Mouse (Mus musculus): ENCODE results near the gene Rreb1. TPM values are rescaled to one million over a fixed set of nuclear protein-coding genes. Genes with fewer than 3 reads are reported as not detected.

Rreb1 gene
- polyA plus RNA-seq, 1 experiment from 2014 or later: 5.8 TPM

DNA sequence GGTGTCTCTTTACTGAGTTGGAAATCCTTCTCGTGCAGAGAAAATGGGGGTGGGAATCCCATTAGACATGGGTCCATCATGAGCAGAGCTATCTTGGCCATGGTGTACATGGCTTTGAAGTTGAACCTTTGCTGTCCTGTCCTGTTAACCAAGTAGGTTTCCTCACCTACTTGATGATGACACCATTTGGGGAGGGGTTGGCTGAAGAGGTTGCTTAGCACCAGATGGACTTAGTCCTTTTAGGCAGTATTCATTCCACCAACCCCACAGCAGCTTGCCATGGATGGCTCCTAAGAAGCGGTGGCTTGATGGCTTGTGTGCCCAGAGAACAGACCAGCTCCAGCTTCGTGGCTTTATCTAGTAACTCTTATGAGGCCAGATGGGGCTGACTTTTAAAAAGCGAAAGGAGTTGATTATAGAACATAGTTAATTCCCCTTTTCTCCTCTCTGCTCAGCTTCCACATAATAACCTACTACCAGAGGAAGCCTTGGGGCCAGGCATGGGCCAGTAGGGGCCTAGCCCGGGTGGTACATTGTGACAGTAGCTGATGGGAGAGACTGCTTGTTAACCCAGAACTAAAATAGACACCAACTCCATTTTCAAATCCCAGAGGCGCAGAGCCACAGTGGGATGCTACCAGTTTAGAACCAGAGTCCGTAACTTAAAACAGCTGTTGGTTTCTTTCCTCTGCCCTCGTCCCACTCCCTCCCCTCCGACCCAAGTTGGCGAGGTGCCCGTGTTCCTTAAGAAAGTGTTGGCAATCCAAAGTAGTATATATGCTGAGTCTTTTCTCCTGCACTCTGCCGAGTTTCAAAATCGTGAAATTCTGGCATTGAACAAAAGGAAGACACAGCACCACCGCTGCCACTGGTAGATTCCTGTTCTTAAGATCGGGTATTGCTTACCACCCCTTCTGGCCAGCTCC, 140.4 kb downstream of the Rreb1 start:
- ATAC-seq (ENCODE audit: low FRiP score) (no peak), DNase-seq (ENCODE audit: low spot score) (no peak)
- H3K4me3 ChIP-seq (replicated peaks; ENCODE audit: low read length): no peak overlapping the region
- H3K9me3 ChIP-seq (ENCODE audit: control insufficient read depth, low read length): no peaks in the 10 kb centered on the region
- H3K4me1 ChIP-seq (replicated peaks; ENCODE audit: control insufficient read depth, insufficient read depth, low read length): no peaks in the 10 kb centered on the region
- no peaks in the 10 kb centered on the region for H3K36me3 ChIP-seq (replicated peaks; ENCODE audit: control insufficient read depth, insufficient read depth)
- H3K9ac ChIP-seq: no peak overlapping the region
- H3K27ac ChIP-seq: no peak overlapping the region
- 87% methylated on average over 15 of the region's 15 CpGs for WGBS
- H3K27me3 ChIP-seq (ENCODE audit: control insufficient read depth, insufficient read depth, low read length): no peaks in the 10 kb centered on the region
- H3K4me2 ChIP-seq (replicated peaks): no peak overlapping the region

DNA sequence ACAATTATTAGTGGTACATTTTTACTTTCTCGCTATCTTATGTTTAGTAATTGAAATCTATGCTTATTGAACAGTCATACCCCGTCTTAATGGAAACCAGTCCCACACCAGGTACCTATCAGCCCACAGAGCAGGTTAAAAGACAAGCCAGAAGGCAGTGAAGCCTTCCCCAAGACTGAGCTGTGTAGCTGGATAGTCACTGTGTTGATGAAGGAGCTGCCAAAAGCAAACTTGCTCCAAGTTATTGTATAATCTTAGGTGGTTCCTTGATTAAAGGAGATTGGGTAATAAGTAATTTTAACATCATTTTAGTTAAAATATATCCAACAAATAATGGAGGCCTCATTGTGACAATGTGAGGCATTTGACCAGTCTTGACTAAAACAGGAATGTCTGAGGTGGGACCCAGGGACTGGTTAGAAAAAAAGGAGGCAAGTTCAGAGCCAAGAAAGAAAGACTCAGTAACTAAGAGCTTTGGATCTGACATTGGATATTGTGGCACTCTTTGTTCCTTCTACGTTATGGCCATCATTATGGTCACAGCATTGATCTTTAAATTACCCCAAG, 141.6 kb downstream of the Rreb1 start:
- Histone ChIP-seq H3K27me3 (ENCODE audit: control insufficient read depth, insufficient read depth, low read length) (no peaks in the 10 kb centered on the region), H3K36me3 (replicated peaks; ENCODE audit: control insufficient read depth, insufficient read depth) (no peaks in the 10 kb centered on the region), H3K4me2 (replicated peaks) (no peak overlapping the region), H3K4me1 (replicated peaks; ENCODE audit: control insufficient read depth, insufficient read depth, low read length) (no peaks in the 10 kb centered on the region), H3K9ac (no peak overlapping the region), H3K4me3 (replicated peaks; ENCODE audit: low read length) (no peak overlapping the region), H3K9me3 (ENCODE audit: control insufficient read depth, low read length) (no peaks in the 10 kb centered on the region), H3K27ac (no peak overlapping the region)
- 87% methylated on average over 3 of the region's 3 CpGs for WGBS
- no peak for DNase-seq (ENCODE audit: low spot score)
- ATAC-seq (ENCODE audit: low FRiP score): no peak

DNA sequence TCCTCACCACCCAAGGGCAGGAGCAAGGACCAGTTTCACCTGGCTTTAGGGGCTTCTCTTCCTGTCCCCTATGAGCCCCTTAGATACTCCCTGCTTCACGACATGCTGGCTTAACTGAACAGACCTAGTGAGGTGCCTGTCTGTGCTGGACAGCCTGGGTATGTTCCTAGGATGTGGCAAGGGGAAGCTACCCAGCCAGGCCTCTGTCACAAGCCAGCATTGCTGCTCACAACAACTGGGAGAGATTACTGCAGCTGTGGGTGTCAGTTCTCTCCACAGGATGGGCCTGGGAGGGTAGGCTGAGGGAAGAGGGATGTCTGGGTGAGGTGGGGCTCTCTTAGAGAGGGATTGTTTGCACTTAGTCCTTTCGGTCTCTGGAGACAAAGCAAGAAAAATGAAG, 142.5 kb downstream of the Rreb1 start:
- ATAC-seq (ENCODE audit: low FRiP score) (no peak), DNase-seq (ENCODE audit: low spot score) (no peak)
- no peak overlapping the region for H3K27ac ChIP-seq
- no peaks in the 10 kb centered on the region for H3K4me1 ChIP-seq (replicated peaks; ENCODE audit: control insufficient read depth, insufficient read depth, low read length)
- no peaks in the 10 kb centered on the region for H3K27me3 ChIP-seq (ENCODE audit: control insufficient read depth, insufficient read depth, low read length)
- WGBS: 32% methylated on average over 2 of the region's 2 CpGs
- H3K9me3 ChIP-seq (ENCODE audit: control insufficient read depth, low read length): no peaks in the 10 kb centered on the region
- no peak overlapping the region for H3K4me2 ChIP-seq (replicated peaks)
- H3K4me3 ChIP-seq (replicated peaks; ENCODE audit: low read length): no peak overlapping the region
- H3K36me3 ChIP-seq (replicated peaks; ENCODE audit: control insufficient read depth, insufficient read depth): no peaks in the 10 kb centered on the region
- no peak overlapping the region for H3K9ac ChIP-seq

DNA sequence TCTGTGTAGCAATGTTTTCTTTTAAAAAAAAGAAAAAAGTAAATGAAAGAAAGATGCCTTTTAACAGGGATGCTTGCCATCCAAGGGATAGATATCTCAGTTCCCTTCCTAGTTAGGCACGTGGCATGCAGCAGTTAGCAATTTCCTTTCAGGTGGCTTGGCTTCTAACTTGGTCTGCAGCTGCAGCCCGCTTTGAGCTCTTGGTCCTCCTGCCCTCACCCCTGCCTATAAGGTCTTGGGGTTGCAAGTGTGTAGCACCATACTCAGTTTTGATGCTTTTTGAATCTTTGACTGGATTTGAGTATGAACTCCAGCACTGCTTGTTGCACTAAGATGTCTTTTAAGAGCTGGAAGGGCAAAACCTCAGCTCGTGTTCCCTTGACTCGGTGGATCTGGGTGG, 144.9 kb downstream of the Rreb1 start:
- Histone ChIP-seq H3K4me2 (replicated peaks) (no peak overlapping the region), H3K4me3 (replicated peaks; ENCODE audit: low read length) (no peak overlapping the region), H3K9ac (no peak overlapping the region), H3K27ac (no peak overlapping the region), H3K36me3 (replicated peaks; ENCODE audit: control insufficient read depth, insufficient read depth) (no peaks in the 10 kb centered on the region), H3K27me3 (ENCODE audit: control insufficient read depth, insufficient read depth, low read length) (no peaks in the 10 kb centered on the region), H3K9me3 (ENCODE audit: control insufficient read depth, low read length) (no peaks in the 10 kb centered on the region), H3K4me1 (replicated peaks; ENCODE audit: control insufficient read depth, insufficient read depth, low read length) (no peaks in the 10 kb centered on the region)
- ATAC-seq (ENCODE audit: low FRiP score) (no peak), DNase-seq (ENCODE audit: low spot score) (no peak)
- WGBS: 89% methylated on average over 4 of the region's 4 CpGs

DNA sequence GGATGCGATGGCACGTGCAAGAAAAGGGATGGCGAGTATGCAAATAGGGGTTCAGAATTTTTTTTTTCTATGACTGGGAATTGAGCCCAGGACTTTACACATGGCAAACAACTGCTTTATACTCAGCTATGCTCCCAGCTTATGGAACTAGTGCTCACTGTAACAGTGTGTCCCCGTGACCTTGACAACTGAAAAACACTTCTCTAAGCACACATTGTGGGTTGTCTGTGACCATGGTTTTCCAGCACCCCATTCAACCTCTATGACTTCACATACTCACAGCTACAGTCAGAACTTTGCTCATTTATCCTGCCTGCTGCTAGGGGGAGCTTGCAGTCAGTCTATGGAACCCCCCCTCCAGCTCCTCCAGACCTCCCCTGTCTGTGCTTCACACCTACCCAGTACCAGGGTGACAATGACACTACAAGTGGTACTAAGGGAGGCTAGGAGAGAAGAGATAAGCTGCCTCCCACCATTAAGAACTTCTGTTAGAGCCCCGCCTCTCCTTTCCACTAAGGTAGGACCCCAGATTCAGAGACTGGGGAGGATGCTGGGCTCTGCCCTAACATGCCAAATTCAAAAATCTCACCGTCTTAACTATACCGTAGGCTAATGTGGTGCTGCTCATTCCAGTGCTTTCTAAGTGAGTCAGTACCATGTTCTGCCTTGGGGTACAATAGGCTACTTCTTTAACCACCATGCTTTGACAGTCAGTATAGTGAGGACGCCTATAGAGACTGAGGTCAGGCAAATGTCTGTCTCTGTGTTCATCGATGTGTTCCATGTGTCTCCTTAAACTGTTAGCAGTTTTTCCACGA, 145.7 kb downstream of the Rreb1 start:
- Histone ChIP-seq H3K4me1 (replicated peaks; ENCODE audit: control insufficient read depth, insufficient read depth, low read length) (no peaks in the 10 kb centered on the region), H3K4me2 (replicated peaks) (no peak overlapping the region), H3K4me3 (replicated peaks; ENCODE audit: low read length) (no peak overlapping the region), H3K9me3 (ENCODE audit: control insufficient read depth, low read length) (no peaks in the 10 kb centered on the region), H3K27ac (no peak overlapping the region), H3K36me3 (replicated peaks; ENCODE audit: control insufficient read depth, insufficient read depth) (no peaks in the 10 kb centered on the region), H3K9ac (no peak overlapping the region), H3K27me3 (ENCODE audit: control insufficient read depth, insufficient read depth, low read length) (no peaks in the 10 kb centered on the region)
- DNase-seq (ENCODE audit: low spot score): no peak
- 85% methylated on average over 10 of the region's 10 CpGs for WGBS
- ATAC-seq (ENCODE audit: low FRiP score): no peak; the same call in 1 of the 2 replicates

DNA sequence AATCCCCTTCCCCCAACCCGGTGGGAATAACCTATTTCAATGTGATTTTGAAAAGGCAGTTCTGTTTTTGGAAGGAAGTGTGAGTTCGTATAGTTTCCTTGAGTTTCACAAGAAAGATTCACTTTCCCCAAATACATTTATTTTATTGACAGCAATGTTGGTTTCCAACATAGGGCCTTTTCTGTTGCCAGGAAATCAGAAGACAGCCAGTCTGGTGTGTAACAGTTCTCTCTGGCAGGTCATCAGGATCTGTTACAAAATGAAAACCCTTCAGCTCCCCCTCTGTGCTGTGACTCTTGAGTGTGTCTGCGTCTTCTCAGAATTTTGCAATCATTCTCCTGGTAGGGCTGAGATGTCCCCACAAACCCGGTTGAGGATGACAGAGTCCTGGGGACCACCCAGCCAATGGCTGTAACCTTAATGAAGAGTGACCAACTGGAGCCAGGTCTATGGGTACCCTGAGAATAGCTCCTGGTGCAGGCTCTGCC, 146.3 kb downstream of the Rreb1 start:
- Histone ChIP-seq H3K4me3 (replicated peaks; ENCODE audit: low read length) (no peak overlapping the region), H3K4me1 (replicated peaks; ENCODE audit: control insufficient read depth, insufficient read depth, low read length) (no peaks in the 10 kb centered on the region), H3K27ac (no peak overlapping the region), H3K36me3 (replicated peaks; ENCODE audit: control insufficient read depth, insufficient read depth) (no peaks in the 10 kb centered on the region), H3K9me3 (ENCODE audit: control insufficient read depth, low read length) (no peaks in the 10 kb centered on the region), H3K4me2 (replicated peaks) (no peak overlapping the region), H3K27me3 (ENCODE audit: control insufficient read depth, insufficient read depth, low read length) (no peaks in the 10 kb centered on the region), H3K9ac (no peak overlapping the region)
- ATAC-seq (ENCODE audit: low FRiP score): no peak
- WGBS: 82% methylated on average over 4 of the region's 4 CpGs
- DNase-seq (ENCODE audit: low spot score): no peak

DNA sequence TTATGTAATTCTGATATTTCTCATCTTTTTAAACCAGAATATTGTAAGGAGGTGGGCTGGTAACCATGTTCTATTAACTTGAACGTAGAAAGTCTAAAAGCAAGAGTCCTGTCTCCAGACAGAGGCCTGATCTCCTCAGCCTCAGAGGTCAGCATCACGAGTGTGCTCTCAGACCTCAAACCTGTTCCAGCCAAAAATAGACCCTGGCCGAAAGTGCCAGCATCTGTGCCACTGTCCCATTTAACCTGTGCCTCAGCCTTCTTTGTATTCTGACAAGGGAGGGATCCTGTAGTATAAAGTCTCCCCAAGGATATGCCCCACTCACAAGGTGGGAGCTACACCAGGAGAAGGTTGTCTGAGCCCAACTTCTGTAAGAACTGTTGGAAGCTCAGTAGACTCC, 148.2 kb downstream of the Rreb1 start:
- Histone ChIP-seq H3K4me2 (replicated peaks) (no peak overlapping the region), H3K27me3 (ENCODE audit: control insufficient read depth, insufficient read depth, low read length) (no peaks in the 10 kb centered on the region), H3K27ac (no peak overlapping the region), H3K9me3 (ENCODE audit: control insufficient read depth, low read length) (no peaks in the 10 kb centered on the region), H3K4me3 (replicated peaks; ENCODE audit: low read length) (no peak overlapping the region), H3K9ac (no peak overlapping the region), H3K4me1 (replicated peaks; ENCODE audit: control insufficient read depth, insufficient read depth, low read length) (no peaks in the 10 kb centered on the region), H3K36me3 (replicated peaks; ENCODE audit: control insufficient read depth, insufficient read depth) (no peaks in the 10 kb centered on the region)
- 96% methylated on average over 3 of the region's 3 CpGs for WGBS
- DNase-seq (ENCODE audit: low spot score) (no peak), ATAC-seq (ENCODE audit: low FRiP score) (no peak)

DNA sequence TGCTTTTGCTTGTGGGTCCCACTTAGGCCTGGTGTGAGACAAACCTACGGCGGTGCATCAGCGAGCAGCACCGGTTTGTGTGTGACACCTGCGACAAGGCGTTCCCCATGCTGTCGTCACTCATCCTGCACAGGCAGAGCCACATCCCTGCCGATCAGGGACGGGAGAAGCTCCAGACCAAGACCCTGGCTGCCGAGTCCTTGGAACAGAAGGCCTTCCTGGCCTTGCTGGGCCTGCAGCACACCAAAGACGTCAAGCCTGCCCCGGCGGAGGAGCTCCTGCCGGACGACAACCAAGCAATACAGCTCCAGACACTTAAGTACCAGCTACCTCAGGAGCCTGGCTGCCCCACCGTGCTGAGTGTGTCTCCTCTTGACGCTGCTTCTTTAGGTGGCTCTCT, 151.3 kb downstream of the Rreb1 start:
- no peaks in the 10 kb centered on the region for H3K27me3 ChIP-seq (ENCODE audit: control insufficient read depth, insufficient read depth, low read length)
- H3K4me3 ChIP-seq (replicated peaks; ENCODE audit: low read length): no peak overlapping the region
- H3K9ac ChIP-seq: no peak overlapping the region
- ATAC-seq (ENCODE audit: low FRiP score) (no peak), DNase-seq (ENCODE audit: low spot score) (no peak)
- H3K9me3 ChIP-seq (ENCODE audit: control insufficient read depth, low read length): no peaks in the 10 kb centered on the region
- H3K4me1 ChIP-seq (replicated peaks; ENCODE audit: control insufficient read depth, insufficient read depth, low read length): no peaks in the 10 kb centered on the region
- no peak overlapping the region for H3K27ac ChIP-seq
- 92% methylated on average over 17 of the region's 17 CpGs for WGBS
- no peak overlapping the region for H3K4me2 ChIP-seq (replicated peaks)
- no peaks in the 10 kb centered on the region for H3K36me3 ChIP-seq (replicated peaks; ENCODE audit: control insufficient read depth, insufficient read depth)

DNA sequence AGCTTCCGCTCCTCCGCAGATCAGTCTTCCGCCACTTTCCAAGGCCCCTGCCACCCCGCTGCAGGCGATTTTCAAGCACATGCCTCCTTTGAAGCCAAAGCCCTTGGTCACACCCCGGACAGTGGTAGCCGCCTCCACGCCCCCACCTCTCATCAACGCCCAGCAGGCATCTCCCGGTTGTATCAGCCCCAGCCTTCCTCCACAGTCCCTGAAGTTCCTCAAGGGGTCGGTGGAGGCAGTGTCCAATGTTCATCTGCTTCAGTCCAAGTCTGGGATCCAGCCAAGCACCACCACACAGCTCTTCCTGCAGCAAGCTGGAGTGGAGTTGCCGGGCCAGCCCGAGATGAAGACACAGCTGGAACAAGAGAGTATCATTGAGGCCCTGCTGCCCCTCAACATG, 151.9 kb downstream of the Rreb1 start:
- no peaks in the 10 kb centered on the region for H3K27me3 ChIP-seq (ENCODE audit: control insufficient read depth, insufficient read depth, low read length)
- H3K27ac ChIP-seq: no peak overlapping the region
- WGBS: 92% methylated on average over 13 of the region's 13 CpGs
- H3K4me3 ChIP-seq (replicated peaks; ENCODE audit: low read length): no peak overlapping the region
- no peak overlapping the region for H3K4me2 ChIP-seq (replicated peaks)
- no peak for ATAC-seq (ENCODE audit: low FRiP score)
- DNase-seq (ENCODE audit: low spot score): no peak
- H3K9ac ChIP-seq: no peak overlapping the region
- no peaks in the 10 kb centered on the region for H3K4me1 ChIP-seq (replicated peaks; ENCODE audit: control insufficient read depth, insufficient read depth, low read length)
- no peaks in the 10 kb centered on the region for H3K36me3 ChIP-seq (replicated peaks; ENCODE audit: control insufficient read depth, insufficient read depth)
- H3K9me3 ChIP-seq (ENCODE audit: control insufficient read depth, low read length): no peaks in the 10 kb centered on the region
